Mouse (Mus musculus): Measurements from ENCODE around the gene Nolc1. TPM values are rescaled to one million over a fixed set of nuclear protein-coding genes. Genes with fewer than 3 reads are reported as not detected.
A peak's percentile ranks its signal among the peaks of the same experiment; 100 is the strongest.

Nolc1 gene
- polyA plus RNA-seq, 1 experiment from 2014 or later = 56.3 TPM

- Histone ChIP-seq H3K36me3 (ENCODE audit: control insufficient read depth, insufficient read depth, low read length) (peaks cover 38% of the 10 kb centered on the region), H3K4me1 (ENCODE audit: control insufficient read depth, insufficient read depth, low read depth, low read length) (peaks cover 35% of the 10 kb centered on the region)
- ATAC-seq = no peak
These were observed 39.7 kb upstream of the Nolc1 start for GRCm38 (mm10) chr19:46035971-46036370.

GRCm38 (mm10) chr19:46036477-46037242 is 39.0 kb upstream of the Nolc1 start:
- Histone ChIP-seq H3K4me2 (ENCODE audit: low read length) (peak overlapping the region; percentile 92), H3K9ac (ENCODE audit: low read depth, low read length) (peak overlapping the region; percentile 84; the same call in 1 of the 2 replicates), H3K9me3 (ENCODE audit: control insufficient read depth, low read length) (no peaks in the 10 kb centered on the region), H3K4me1 (ENCODE audit: control insufficient read depth, insufficient read depth, low read depth, low read length) (peaks cover 41% of the 10 kb centered on the region), H3K36me3 (ENCODE audit: control insufficient read depth, insufficient read depth, low read length) (peaks cover 38% of the 10 kb centered on the region), H3K27me3 (replicated peaks; ENCODE audit: control insufficient read depth, insufficient read depth, low read length) (no peaks in the 10 kb centered on the region), H3K27ac (ENCODE audit: low read depth, low read length) (peak overlapping the region; percentile 40), H3K4me3 (ENCODE audit: low read length) (peak overlapping the region; percentile 72)
- no peak for ATAC-seq
- 64% methylated on average over 13 of the region's 13 CpGs for WGBS

More at GRCm38 (mm10) chr19:46035971-46036370, 39.7 kb upstream of the Nolc1 start:
- WGBS = 81% methylated on average over 13 of the region's 13 CpGs
- no peak overlapping the region for H3K4me2 ChIP-seq (ENCODE audit: low read length)
- no peak overlapping the region for H3K27ac ChIP-seq (ENCODE audit: low read depth, low read length)
- H3K9ac ChIP-seq (ENCODE audit: low read depth, low read length) = no peak overlapping the region
- H3K27me3 ChIP-seq (replicated peaks; ENCODE audit: control insufficient read depth, insufficient read depth, low read length) = no peaks in the 10 kb centered on the region
- H3K4me3 ChIP-seq (ENCODE audit: low read length) = no peak overlapping the region
- no peaks in the 10 kb centered on the region for H3K9me3 ChIP-seq (ENCODE audit: control insufficient read depth, low read length)

- no peak for ATAC-seq
- Histone ChIP-seq H3K4me3 (ENCODE audit: low read length) (peak overlapping the region; percentile 72), H3K27me3 (replicated peaks; ENCODE audit: control insufficient read depth, insufficient read depth, low read length) (no peaks in the 10 kb centered on the region), H3K9me3 (ENCODE audit: control insufficient read depth, low read length) (no peaks in the 10 kb centered on the region), H3K27ac (ENCODE audit: low read depth, low read length) (peak overlapping the region; percentile 40), H3K9ac (ENCODE audit: low read depth, low read length) (peak overlapping the region; percentile 84), H3K4me2 (ENCODE audit: low read length) (peak overlapping the region; percentile 92), H3K4me1 (ENCODE audit: control insufficient read depth, insufficient read depth, low read depth, low read length) (peaks cover 49% of the 10 kb centered on the region), H3K36me3 (ENCODE audit: control insufficient read depth, insufficient read depth, low read length) (peaks cover 32% of the 10 kb centered on the region)
- WGBS = 11% methylated on average over 6 of the region's 6 CpGs
These were observed 38.3 kb upstream of the Nolc1 start for GRCm38 (mm10) chr19:46037243-46037924.

GRCm38 (mm10) chr19:46037925-46038850 is 37.5 kb upstream of the Nolc1 start:
- WGBS = 5% methylated on average over 13 of the region's 13 CpGs
- no peak for ATAC-seq
- no peaks in the 10 kb centered on the region for H3K9me3 ChIP-seq (ENCODE audit: control insufficient read depth, low read length)
- peak overlapping the region; percentile 84 for H3K27ac ChIP-seq (ENCODE audit: low read depth, low read length)
- no peaks in the 10 kb centered on the region for H3K27me3 ChIP-seq (replicated peaks; ENCODE audit: control insufficient read depth, insufficient read depth, low read length)
- peak overlapping the region; percentile 84 for H3K9ac ChIP-seq (ENCODE audit: low read depth, low read length)
- H3K4me3 ChIP-seq (ENCODE audit: low read length) = peak overlapping the region; percentile 72
- peaks cover 57% of the 10 kb centered on the region for H3K4me1 ChIP-seq (ENCODE audit: control insufficient read depth, insufficient read depth, low read depth, low read length)
- H3K36me3 ChIP-seq (ENCODE audit: control insufficient read depth, insufficient read depth, low read length) = peaks cover 29% of the 10 kb centered on the region
- H3K4me2 ChIP-seq (ENCODE audit: low read length) = peak overlapping the region; percentile 92

GRCm38 (mm10) chr19:46038851-46039260 is 36.8 kb upstream of the Nolc1 start:
- Histone ChIP-seq H3K9me3 (ENCODE audit: control insufficient read depth, low read length) (no peaks in the 10 kb centered on the region), H3K36me3 (ENCODE audit: control insufficient read depth, insufficient read depth, low read length) (peaks cover 23% of the 10 kb centered on the region), H3K4me1 (ENCODE audit: control insufficient read depth, insufficient read depth, low read depth, low read length) (peaks cover 63% of the 10 kb centered on the region), H3K9ac (ENCODE audit: low read depth, low read length) (peak overlapping the region; percentile 84), H3K27ac (ENCODE audit: low read depth, low read length) (peak overlapping the region; percentile 84), H3K4me3 (ENCODE audit: low read length) (peak overlapping the region; percentile 72), H3K4me2 (ENCODE audit: low read length) (peak overlapping the region; percentile 92), H3K27me3 (replicated peaks; ENCODE audit: control insufficient read depth, insufficient read depth, low read length) (no peaks in the 10 kb centered on the region)
- peak; percentile 28; the same call in 1 of the 2 replicates for ATAC-seq
- WGBS = 0% methylated on average over 15 of the region's 17 CpGs

- WGBS = 2% methylated on average over 28 of the region's 30 CpGs
- Histone ChIP-seq H3K4me2 (ENCODE audit: low read length) (peak overlapping the region; percentile 92), H3K9ac (ENCODE audit: low read depth, low read length) (peak overlapping the region; percentile 84), H3K9me3 (ENCODE audit: control insufficient read depth, low read length) (no peaks in the 10 kb centered on the region), H3K4me3 (ENCODE audit: low read length) (peak overlapping the region; percentile 72), H3K36me3 (ENCODE audit: control insufficient read depth, insufficient read depth, low read length) (peaks cover 17% of the 10 kb centered on the region), H3K27ac (ENCODE audit: low read depth, low read length) (peak overlapping the region; percentile 84), H3K27me3 (replicated peaks; ENCODE audit: control insufficient read depth, insufficient read depth, low read length) (no peaks in the 10 kb centered on the region), H3K4me1 (ENCODE audit: control insufficient read depth, insufficient read depth, low read depth, low read length) (peaks cover 68% of the 10 kb centered on the region)
- ATAC-seq = peak; percentile 79
These were observed 36.2 kb upstream of the Nolc1 start for GRCm38 (mm10) chr19:46039478-46039877.

- peak overlapping the region; percentile 92 for H3K4me2 ChIP-seq (ENCODE audit: low read length)
- H3K4me1 ChIP-seq (ENCODE audit: control insufficient read depth, insufficient read depth, low read depth, low read length) = peaks cover 68% of the 10 kb centered on the region
- peak overlapping the region; percentile 72 for H3K4me3 ChIP-seq (ENCODE audit: low read length)
- H3K36me3 ChIP-seq (ENCODE audit: control insufficient read depth, insufficient read depth, low read length) = peaks cover 8% of the 10 kb centered on the region
- H3K9me3 ChIP-seq (ENCODE audit: control insufficient read depth, low read length) = no peaks in the 10 kb centered on the region
- no peaks in the 10 kb centered on the region for H3K27me3 ChIP-seq (replicated peaks; ENCODE audit: control insufficient read depth, insufficient read depth, low read length)
- no peak for ATAC-seq
- H3K27ac ChIP-seq (ENCODE audit: low read depth, low read length) = peak overlapping the region; percentile 84
- 37% methylated on average over 14 of the region's 14 CpGs for WGBS
- H3K9ac ChIP-seq (ENCODE audit: low read depth, low read length) = peak overlapping the region; percentile 84; the same call in 1 of the 2 replicates
These were observed 35.3 kb upstream of the Nolc1 start for GRCm38 (mm10) chr19:46040149-46040902.

- H3K9me3 ChIP-seq (ENCODE audit: control insufficient read depth, low read length) = no peaks in the 10 kb centered on the region
- H3K4me1 ChIP-seq (ENCODE audit: control insufficient read depth, insufficient read depth, low read depth, low read length) = peaks cover 71% of the 10 kb centered on the region
- 13% methylated on average over 7 of the region's 7 CpGs for WGBS
- peak overlapping the region; percentile 41 for H3K4me3 ChIP-seq (ENCODE audit: low read length)
- peak overlapping the region; percentile 88 for H3K4me2 ChIP-seq (ENCODE audit: low read length)
- ATAC-seq = no peak
- peak overlapping the region; percentile 85 for H3K27ac ChIP-seq (ENCODE audit: low read depth, low read length)
- no peaks in the 10 kb centered on the region for H3K36me3 ChIP-seq (ENCODE audit: control insufficient read depth, insufficient read depth, low read length)
- H3K9ac ChIP-seq (ENCODE audit: low read depth, low read length) = peak overlapping the region; percentile 70
- H3K27me3 ChIP-seq (replicated peaks; ENCODE audit: control insufficient read depth, insufficient read depth, low read length) = no peaks in the 10 kb centered on the region
These were observed 34.2 kb upstream of the Nolc1 start for GRCm38 (mm10) chr19:46041299-46041932.
